Mouse (Mus musculus) kidney, embryonic 16.5 days (tissue): ENCODE results near the gene Nkrf. TPM values are rescaled to one million over a fixed set of nuclear protein-coding genes. Genes with fewer than 3 reads are reported as not detected.
A peak's percentile ranks its signal among the peaks of the same experiment; 100 is the strongest.
"Not testable (repeated sequence)": the region's sequence is repeated elsewhere in the genome, so short reads cannot be mapped to it uniquely, and the experiment has no call there.

Source experiments
- ATAC-seq: fragments of 200-750 bp; cut with Nextera tagmentation; 2 replicates; pipeline ENCODE4 v1.8.0; 2017; ENCODE audit warnings: moderate TSS enrichment; ENCODE audit not compliant: low FRiP score, low TSS enrichment
- H3K27ac ChIP-seq: fragments of 300-500 bp; sonication (generic); 2 replicates; pipeline ENCODE4 v1.5.1; 2014; ENCODE audit warnings: low read length
- H3K27me3 ChIP-seq: fragments of 300-500 bp; sonication (generic); 2 replicates; pipeline ENCODE4 v1.6.1; 2014; ENCODE audit warnings: low read length, control low read depth, mixed read lengths; ENCODE audit not compliant: insufficient read depth
- H3K36me3 ChIP-seq: fragments of 300-500 bp; sonication (generic); 2 replicates; pipeline ENCODE4 v1.6.1; 2014; ENCODE audit warnings: low read length, control low read depth, mixed read lengths; ENCODE audit not compliant: insufficient read depth
- H3K4me1 ChIP-seq: fragments of 300-500 bp; sonication (generic); 2 replicates; pipeline ENCODE4 v1.6.1; 2014; ENCODE audit warnings: low read length, control low read depth, mixed read lengths; ENCODE audit not compliant: insufficient read depth
- H3K4me2 ChIP-seq: fragments of 300-500 bp; sonication (generic); replicated peaks from 2 replicates; pipeline ENCODE4 v1.6.1; 2014; ENCODE audit warnings: low read depth, low read length
- H3K4me3 ChIP-seq: fragments of 300-500 bp; sonication (generic); 2 replicates; pipeline ENCODE4 v1.5.1; 2014; ENCODE audit warnings: mild to moderate bottlenecking, low read length
- H3K9ac ChIP-seq: fragments of 300-500 bp; sonication (generic); replicated peaks from 2 replicates; pipeline ENCODE4 v1.6.1; 2014; ENCODE audit warnings: low read length
- H3K9me3 ChIP-seq: fragments of 300-500 bp; sonication (generic); 2 replicates; pipeline ENCODE4 v1.6.1; 2016; ENCODE audit warnings: low read length, control low read depth
- WGBS: fragments of 180-500 bp; shearing (Covaris S2); extraction: QIAGEN DNeasy Blood & Tissue Kit; methylation state at CpG from one replicate; pipeline ENCODE4 v1.1.7; 2014; 5-methylcytosine and 5-hydroxymethylcytosine counted together
- polyA plus RNA-seq: library from polyadenylated mRNA; unstranded; fragments of >200 nt; fragmentation: Nextera tagmentation; extraction: Ambion mirVana; gene quantifications from 2 replicates; pipeline ENCODE4 v1.2.1, GENCODE M21; 2015

The Nkrf gene
- polyA plus RNA-seq, 1 experiment from 2014 or later = 1.2 TPM

GRCm38 (mm10) chrX:36911343-36911742, 8.6 kb upstream of the Nkrf start:
- no peaks in the 10 kb centered on the region for H3K4me1 ChIP-seq
- no peak for ATAC-seq
- H3K9me3 ChIP-seq = no peaks in the 10 kb centered on the region
- H3K4me3 ChIP-seq = no peak overlapping the region
- no peaks in the 10 kb centered on the region for H3K36me3 ChIP-seq
- no peak overlapping the region for H3K27ac ChIP-seq
- H3K4me2 ChIP-seq = no peak overlapping the region
- WGBS = 46% methylated on average over 12 of the region's 12 CpGs
- H3K9ac ChIP-seq = no peak overlapping the region
- H3K27me3 ChIP-seq = no peaks in the 10 kb centered on the region

- no peak overlapping the region for H3K27ac ChIP-seq
- H3K36me3 ChIP-seq = no peaks in the 10 kb centered on the region
- H3K4me2 ChIP-seq = no peak overlapping the region
- no peak overlapping the region for H3K4me3 ChIP-seq
- no peaks in the 10 kb centered on the region for H3K27me3 ChIP-seq
- 34% methylated on average over 5 of the region's 5 CpGs for WGBS
- no peak overlapping the region for H3K9ac ChIP-seq
- 0 out of 2 replicates have a peak, but pooled peaks cover 6% of the 10 kb centered on the region for H3K4me1 ChIP-seq
- no peak for ATAC-seq
- H3K9me3 ChIP-seq = no peaks in the 10 kb centered on the region
These were observed 3.8 kb upstream of the Nkrf start for GRCm38 (mm10) chrX:36906539-36906938.

GRCm38 (mm10) chrX:36903115-36903768, 543 bp upstream of the Nkrf start:
- peak overlapping the region; percentile 66; the same call in 1 of the 2 replicates for H3K27ac ChIP-seq
- peak; percentile 93 for ATAC-seq

GRCm38 (mm10) chrX:36901655-36902054, 1.0 kb downstream of the Nkrf start:
- no peak overlapping the region for H3K27ac ChIP-seq
- H3K9me3 ChIP-seq = no peaks in the 10 kb centered on the region
- H3K4me2 ChIP-seq = peak overlapping the region; percentile 68
- H3K9ac ChIP-seq = peak overlapping the region; percentile 67
- no peak for ATAC-seq
- no peaks in the 10 kb centered on the region for H3K36me3 ChIP-seq
- 41% methylated on average over 3 of the region's 3 CpGs for WGBS
- H3K27me3 ChIP-seq = no peaks in the 10 kb centered on the region
- H3K4me1 ChIP-seq = 0 out of 2 replicates have a peak, but pooled peaks cover 6% of the 10 kb centered on the region
- H3K4me3 ChIP-seq = peak overlapping the region; percentile 61

More at GRCm38 (mm10) chrX:36903115-36903768, 543 bp upstream of the Nkrf start:
- WGBS = 22% methylated on average over 31 of the region's 32 CpGs
- Histone ChIP-seq H3K9me3 (no peaks in the 10 kb centered on the region), H3K36me3 (no peaks in the 10 kb centered on the region), H3K4me2 (peak overlapping the region; percentile 68), H3K4me1 (0 out of 2 replicates have a peak, but pooled peaks cover 6% of the 10 kb centered on the region), H3K9ac (peak overlapping the region; percentile 67), H3K4me3 (peak overlapping the region; percentile 61), H3K27me3 (no peaks in the 10 kb centered on the region)

GRCm38 (mm10) chrX:36898931-36899330, 3.8 kb downstream of the Nkrf start:
- not testable (repeated sequence) for ATAC-seq, H3K4me1 ChIP-seq, H3K27me3 ChIP-seq, H3K9ac ChIP-seq, H3K4me3 ChIP-seq, H3K27ac ChIP-seq, H3K9me3 ChIP-seq, H3K4me2 ChIP-seq, H3K36me3 ChIP-seq
- WGBS = 27% methylated on average over 1 of the region's 1 CpGs

GRCm38 (mm10) chrX:36884719-36885118, 18.0 kb downstream of the Nkrf start:
- no peaks in the 10 kb centered on the region for H3K4me1 ChIP-seq
- H3K9ac ChIP-seq = no peak overlapping the region
- H3K9me3 ChIP-seq = peaks cover 4% of the 10 kb centered on the region
- H3K36me3 ChIP-seq = peaks cover 7% of the 10 kb centered on the region; the same call in 1 of the 2 replicates
- no peak overlapping the region for H3K4me2 ChIP-seq
- no peak overlapping the region for H3K27ac ChIP-seq
- H3K27me3 ChIP-seq = no peaks in the 10 kb centered on the region
- H3K4me3 ChIP-seq = no peak overlapping the region
- ATAC-seq = no peak
- 84% methylated on average over 1 of the region's 1 CpGs for WGBS

GRCm38 (mm10) chrX:36874704-36875128, 28.0 kb downstream of the Nkrf start:
- Histone ChIP-seq H3K4me1 (no peaks in the 10 kb centered on the region), H3K36me3 (no peaks in the 10 kb centered on the region), H3K27ac (peak overlapping the region; percentile 77), H3K9me3 (no peaks in the 10 kb centered on the region), H3K4me2 (peak overlapping the region; percentile 61), H3K9ac (peak overlapping the region; percentile 79), H3K4me3 (peak overlapping the region; percentile 66), H3K27me3 (no peaks in the 10 kb centered on the region)
- peak; percentile 60 for ATAC-seq
- WGBS = 14% methylated on average over 25 of the region's 36 CpGs

- H3K4me1 ChIP-seq = no peaks in the 10 kb centered on the region
- peak overlapping the region; percentile 79 for H3K9ac ChIP-seq
- H3K36me3 ChIP-seq = no peaks in the 10 kb centered on the region
- ATAC-seq = peak; percentile 98
- peak overlapping the region; percentile 66 for H3K4me3 ChIP-seq
- no peaks in the 10 kb centered on the region for H3K27me3 ChIP-seq
- H3K4me2 ChIP-seq = peak overlapping the region; percentile 61
- WGBS = 18% methylated on average over 46 of the region's 57 CpGs
- no peaks in the 10 kb centered on the region for H3K9me3 ChIP-seq
- peak overlapping the region; percentile 77 for H3K27ac ChIP-seq
These were observed 28.5 kb downstream of the Nkrf start for GRCm38 (mm10) chrX:36874178-36874696.

GRCm38 (mm10) chrX:36873765-36874164, 28.9 kb downstream of the Nkrf start, which contains the start of the genes Ube2a and C330007P06Rik:
Ube2a (plus strand) TSS chrX:36873900.
C330007P06Rik (minus strand) TSS chrX:36874111.
- ATAC-seq = peak; percentile 31
- Histone ChIP-seq H3K4me2 (peak within 1 kb of the TSS; percentile 61), H3K9ac (peak within 1 kb of the TSS; percentile 79), H3K4me1 (no peaks in the 10 kb centered on the region), H3K36me3 (no peaks in the 10 kb centered on the region), H3K9me3 (no peaks in the 10 kb centered on the region), H3K27ac (peak within 1 kb of the TSS; percentile 77), H3K27me3 (no peaks in the 10 kb centered on the region), H3K4me3 (peak within 1 kb of the TSS; percentile 66)
- 33% methylated on average over 8 of the region's 8 CpGs for WGBS

- Histone ChIP-seq H3K27me3 (no peaks in the 10 kb centered on the region), H3K4me3 (no peak overlapping the region), H3K9me3 (no peaks in the 10 kb centered on the region), H3K36me3 (no peaks in the 10 kb centered on the region), H3K4me1 (no peaks in the 10 kb centered on the region), H3K27ac (no peak overlapping the region), H3K4me2 (no peak overlapping the region), H3K9ac (no peak overlapping the region)
- WGBS = 80% methylated on average over 3 of the region's 3 CpGs
- no peak for ATAC-seq
These were observed 32.3 kb downstream of the Nkrf start for GRCm38 (mm10) chrX:36870372-36870771.
